Mouse (Mus musculus): Measurements from ENCODE around the gene BC003965. TPM values are rescaled to one million over a fixed set of nuclear protein-coding genes. Genes with fewer than 3 reads are reported as not detected.

The BC003965 gene
- polyA plus RNA-seq, 1 experiment from 2014 or later: 47.8 TPM

- Histone ChIP-seq H3K36me3 (ENCODE audit: control insufficient read depth, insufficient read depth, low read length) (peaks cover 23% of the 10 kb centered on the region), H3K9ac (ENCODE audit: low read depth, low read length) (no peak overlapping the region), H3K4me2 (no peak overlapping the region), H3K4me3 (ENCODE audit: low read depth, low read length) (no peak overlapping the region), H3K27ac (ENCODE audit: low read depth, low read length) (no peak overlapping the region), H3K27me3 (replicated peaks; ENCODE audit: control insufficient read depth, insufficient read depth, low read length) (no peaks in the 10 kb centered on the region), H3K4me1 (replicated peaks; ENCODE audit: control insufficient read depth, insufficient read depth, low read length) (no peaks in the 10 kb centered on the region; the same call in 1 of the 2 replicates), H3K9me3 (ENCODE audit: control insufficient read depth, low read length) (no peaks in the 10 kb centered on the region)
- no peak for ATAC-seq (replicated peaks; ENCODE audit: low FRiP score)
- no peak for DNase-seq (ENCODE audit: low spot score)
- WGBS: 86% methylated on average over 9 of the region's 9 CpGs
Observed at GRCm38 (mm10) chr17:25235635-25236034, 51.3 kb downstream of the BC003965 start.

Other genes starting within 250 kb of the BC003965 start
- gene Mapk8ip3, start 247.6 kb upstream of the BC003965 start, polyA plus RNA-seq (2014; fragmentation: Nextera tagmentation; extraction: Ambion mirVana): 19.8 and 28.0 TPM in 2 replicates
- gene Jpt2, start 223.9 kb upstream of the BC003965 start, polyA plus RNA-seq (2014; fragmentation: Nextera tagmentation; extraction: Ambion mirVana): 164 and 168 TPM in 2 replicates
- gene Cramp1l, start 168.8 kb upstream of the BC003965 start, polyA plus RNA-seq (2014; fragmentation: Nextera tagmentation; extraction: Ambion mirVana): 9.5 and 11.8 TPM in 2 replicates
- gene Ift140, start 168.5 kb upstream of the BC003965 start, polyA plus RNA-seq (2014; fragmentation: Nextera tagmentation; extraction: Ambion mirVana): 51.6 and 55.3 TPM in 2 replicates
- gene Tmem204, start 101.0 kb upstream of the BC003965 start, polyA plus RNA-seq (2014; fragmentation: Nextera tagmentation; extraction: Ambion mirVana): 8.5 and 10.1 TPM in 2 replicates
- 46.2 and 49.6 TPM in 2 replicates for gene Telo2, start 68.6 kb upstream of the BC003965 start, polyA plus RNA-seq (2014; fragmentation: Nextera tagmentation; extraction: Ambion mirVana)
- gene Ptx4, start 63.8 kb upstream of the BC003965 start, polyA plus RNA-seq (2014; fragmentation: Nextera tagmentation; extraction: Ambion mirVana): not detected in 2 replicates
- gene Clcn7, start 51.2 kb upstream of the BC003965 start, polyA plus RNA-seq (2014; fragmentation: Nextera tagmentation; extraction: Ambion mirVana): 18.7 and 19.7 TPM in 2 replicates
- 0.11 and 0.14 TPM in 2 replicates for gene Ccdc154, start 22.1 kb upstream of the BC003965 start, polyA plus RNA-seq (2014; fragmentation: Nextera tagmentation; extraction: Ambion mirVana)
- not detected in 2 replicates for gene Gm38655, start 9.1 kb upstream of the BC003965 start, polyA plus RNA-seq (2014; fragmentation: Nextera tagmentation; extraction: Ambion mirVana)
- 11.5 and 11.7 TPM in 2 replicates for gene Unkl, start 3.8 kb downstream of the BC003965 start, polyA plus RNA-seq (2014; fragmentation: Nextera tagmentation; extraction: Ambion mirVana)
- 29.0 and 30.8 TPM in 2 replicates for gene Gnptg, start 55.6 kb downstream of the BC003965 start, polyA plus RNA-seq (2014; fragmentation: Nextera tagmentation; extraction: Ambion mirVana)
- 49.3 and 51.1 TPM in 2 replicates for gene Tsr3, start 55.6 kb downstream of the BC003965 start, polyA plus RNA-seq (2014; fragmentation: Nextera tagmentation; extraction: Ambion mirVana)
- gene Baiap3, start 71.8 kb downstream of the BC003965 start, polyA plus RNA-seq (2014; fragmentation: Nextera tagmentation; extraction: Ambion mirVana): 0.60 and 0.83 TPM in 2 replicates
- gene Ube2i, start 90.1 kb downstream of the BC003965 start, polyA plus RNA-seq (2014; fragmentation: Nextera tagmentation; extraction: Ambion mirVana): 621 and 624 TPM in 2 replicates
- gene Prss34, start 113.8 kb downstream of the BC003965 start, polyA plus RNA-seq (2014; fragmentation: Nextera tagmentation; extraction: Ambion mirVana): not detected in 2 replicates
- not detected in 2 replicates for gene Prss28, start 124.1 kb downstream of the BC003965 start, polyA plus RNA-seq (2014; fragmentation: Nextera tagmentation; extraction: Ambion mirVana)
- not detected in 2 replicates for gene Prss29, start 134.1 kb downstream of the BC003965 start, polyA plus RNA-seq (2014; fragmentation: Nextera tagmentation; extraction: Ambion mirVana)
- not detected in 2 replicates for gene Tpsab1, start 161.0 kb downstream of the BC003965 start, polyA plus RNA-seq (2014; fragmentation: Nextera tagmentation; extraction: Ambion mirVana)
- gene Tpsb2, start 181.8 kb downstream of the BC003965 start, polyA plus RNA-seq (2014; fragmentation: Nextera tagmentation; extraction: Ambion mirVana): 0.22 and 0.25 TPM in 2 replicates
- gene Tpsg1, start 184.7 kb downstream of the BC003965 start, polyA plus RNA-seq (2014; fragmentation: Nextera tagmentation; extraction: Ambion mirVana): 0.81 and 1.1 TPM in 2 replicates
- 2.6 and 3.2 TPM in 2 replicates for gene Cacna1h, start 249.2 kb downstream of the BC003965 start, polyA plus RNA-seq (2014; fragmentation: Nextera tagmentation; extraction: Ambion mirVana)

Data from liver, embryonic 11.5 days (tissue).